Mouse (Mus musculus) liver, embryonic 15.5 days (tissue): Measurements from ENCODE around the gene Fnbp1. TPM values are rescaled to one million over a fixed set of nuclear protein-coding genes. Genes with fewer than 3 reads are reported as not detected.

ENCODE experiments used
- ATAC-seq: fragments of 200-750 bp; cut with Nextera tagmentation; 2 replicates; pipeline ENCODE4 v1.8.0; 2017; ENCODE audit warnings: moderate number of reproducible peaks, mild to moderate bottlenecking, moderate library complexity; ENCODE audit not compliant: insufficient read depth
- H3K27ac ChIP-seq: fragments of 300-500 bp; sonication (generic); replicated peaks from 2 replicates; pipeline ENCODE4 v1.5.1; 2015; ENCODE audit warnings: mild to moderate bottlenecking, inconsistent platforms
- H3K27me3 ChIP-seq: fragments of 300-500 bp; sonication (generic); 2 replicates; pipeline ENCODE4 v1.6.1; 2015; ENCODE audit warnings: mild to moderate bottlenecking, inconsistent platforms
- H3K36me3 ChIP-seq: fragments of 300-500 bp; sonication (generic); replicated peaks from 2 replicates; pipeline ENCODE4 v1.6.1; 2015; ENCODE audit warnings: moderate library complexity, mild to moderate bottlenecking, inconsistent platforms
- H3K4me1 ChIP-seq: fragments of 300-500 bp; sonication (generic); replicated peaks from 2 replicates; pipeline ENCODE4 v1.6.1; 2015; ENCODE audit warnings: inconsistent platforms
- H3K4me2 ChIP-seq: fragments of 300-500 bp; sonication (generic); 2 replicates; pipeline ENCODE4 v1.6.1; 2015; ENCODE audit warnings: moderate library complexity, mild to moderate bottlenecking, inconsistent platforms
- H3K4me3 ChIP-seq: fragments of 300-500 bp; sonication (generic); replicated peaks from 2 replicates; pipeline ENCODE4 v1.5.1; 2015; ENCODE audit warnings: mild to moderate bottlenecking, inconsistent platforms
- H3K9ac ChIP-seq: fragments of 300-500 bp; sonication (generic); 2 replicates; pipeline ENCODE4 v1.6.1; 2015; ENCODE audit warnings: moderate library complexity, mild to moderate bottlenecking, inconsistent platforms
- H3K9me3 ChIP-seq: fragments of 300-500 bp; sonication (generic); replicated peaks from 2 replicates; pipeline ENCODE4 v1.6.1; 2016; ENCODE audit warnings: inconsistent platforms
- WGBS: fragments of 180-500 bp; shearing (Covaris S2); methylation state at CpG from one replicate; pipeline ENCODE4 v1.1.7; 2015; ENCODE audit warnings: mixed read lengths; ENCODE audit not compliant: insufficient replicate concordance; 5-methylcytosine and 5-hydroxymethylcytosine counted together
- polyA plus RNA-seq: library from polyadenylated mRNA; unstranded; fragments of >200 nt; fragmentation: Nextera tagmentation; extraction: Ambion mirVana; gene quantifications from 2 replicates; pipeline ENCODE4 v1.2.1, GENCODE M21; 2015

Fnbp1 gene
- polyA plus RNA-seq, 1 experiment from 2014 or later, result 5.1 TPM

DNA sequence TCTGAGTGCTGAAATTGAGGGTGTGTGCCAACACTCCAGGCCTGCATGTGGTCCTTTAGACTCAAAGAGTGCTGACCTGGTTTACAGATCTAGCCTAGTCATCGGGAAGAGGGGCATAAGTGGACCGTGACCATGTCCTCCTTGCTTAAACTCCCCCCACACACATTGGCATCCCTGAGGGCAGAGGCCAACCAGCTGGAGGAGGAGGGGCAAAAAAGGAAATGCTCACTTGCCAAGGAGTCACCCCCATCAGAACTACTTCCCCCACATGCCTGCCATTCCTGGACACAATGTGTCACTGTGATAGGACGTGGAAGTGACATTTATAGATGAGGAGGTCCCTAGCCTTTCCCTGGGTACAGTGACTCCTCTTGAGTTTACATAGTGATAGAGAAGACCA, 116.3 kb downstream of the Fnbp1 start:
- Histone ChIP-seq H3K27ac (no peak overlapping the region), H3K4me1 (peaks cover 5% of the 10 kb centered on the region; the same call in 1 of the 2 replicates), H3K4me3 (no peak overlapping the region), H3K36me3 (no peaks in the 10 kb centered on the region), H3K9ac (no peak overlapping the region), H3K4me2 (no peak overlapping the region), H3K9me3 (no peaks in the 10 kb centered on the region), H3K27me3 (no peaks in the 10 kb centered on the region)
- no peak for ATAC-seq
- whole genome bisulfite sequencing, result 56% methylated on average over 3 of the region's 3 CpGs

DNA sequence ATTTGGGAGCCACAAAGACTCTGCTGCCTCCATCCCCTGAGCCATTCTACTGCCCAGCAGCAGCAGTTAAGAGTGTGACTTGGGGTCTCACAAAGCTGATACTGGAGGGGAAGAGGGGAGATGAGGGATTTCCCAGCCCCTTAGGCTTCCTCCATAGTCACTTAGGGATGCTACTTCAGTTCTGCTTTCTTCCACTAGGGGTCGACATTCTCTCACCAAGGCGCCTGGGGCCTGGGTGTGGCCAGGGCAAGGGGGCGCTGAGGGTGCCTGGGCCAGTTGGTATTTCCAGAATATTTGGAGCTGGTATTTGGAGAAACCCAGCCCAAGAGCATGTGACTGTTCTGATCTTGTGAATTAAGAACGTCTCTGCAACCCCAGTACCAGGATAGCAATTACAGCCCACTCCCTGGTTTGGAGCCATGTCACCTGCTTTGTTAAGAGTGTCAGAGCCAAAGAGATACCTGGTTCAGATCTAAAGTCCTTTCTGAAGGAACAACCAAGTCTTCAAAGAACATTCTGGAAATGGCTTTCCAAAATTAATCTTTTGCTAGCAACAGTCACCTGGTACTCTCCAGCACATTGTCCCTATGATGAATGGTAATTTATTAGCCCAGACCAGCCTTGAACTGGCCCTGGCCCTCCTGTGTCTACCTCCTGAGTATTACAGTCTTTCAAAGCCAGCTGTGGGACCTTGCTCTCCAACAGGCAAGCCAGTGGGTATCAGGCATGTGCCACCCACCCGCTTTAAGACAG, 117.0 kb downstream of the Fnbp1 start:
- Histone ChIP-seq H3K9ac (no peak overlapping the region), H3K36me3 (0 out of 2 replicates have a peak, but pooled peaks cover 1% of the 10 kb centered on the region), H3K27me3 (no peaks in the 10 kb centered on the region), H3K4me2 (no peak overlapping the region), H3K4me3 (no peak overlapping the region), H3K9me3 (no peaks in the 10 kb centered on the region), H3K27ac (no peak overlapping the region), H3K4me1 (no peaks in the 10 kb centered on the region)
- no peak for ATAC-seq
- WGBS, result 24% methylated on average over 5 of the region's 5 CpGs

- H3K4me1 ChIP-seq, result no peaks in the 10 kb centered on the region
- 0 out of 2 replicates have a peak, but pooled peaks cover 3% of the 10 kb centered on the region for H3K36me3 ChIP-seq
- H3K27me3 ChIP-seq, result no peaks in the 10 kb centered on the region
- no peak overlapping the region for H3K4me3 ChIP-seq
- H3K27ac ChIP-seq, result no peak overlapping the region
- no peak for ATAC-seq
- H3K9me3 ChIP-seq, result no peaks in the 10 kb centered on the region
- no peak overlapping the region for H3K4me2 ChIP-seq
- WGBS, result 56% methylated on average over 5 of the region's 5 CpGs
- H3K9ac ChIP-seq, result no peak overlapping the region
Observed at GRCm38 (mm10) chr2:31023940-31024339, 117.9 kb downstream of the Fnbp1 start.

DNA sequence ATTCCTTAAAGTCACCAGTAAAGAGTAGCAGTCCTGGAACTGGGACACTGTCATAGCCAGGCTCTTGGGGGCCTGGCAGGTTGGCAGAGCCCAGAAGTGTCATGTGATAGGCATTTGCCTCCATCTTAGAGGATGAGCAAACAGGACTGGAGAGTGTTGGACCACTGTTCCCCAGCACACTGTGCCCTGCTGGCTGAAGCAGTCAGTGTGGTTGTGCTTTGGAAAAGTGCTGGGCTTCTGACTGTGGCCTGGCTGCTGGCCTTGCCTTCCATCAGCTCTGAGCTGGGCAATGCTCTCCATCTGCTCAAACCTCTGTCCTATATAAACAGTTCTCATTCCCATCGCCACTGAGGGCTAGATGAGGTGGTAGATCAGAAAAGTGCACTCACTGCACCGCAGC, 121.6 kb downstream of the Fnbp1 start:
- no peak for ATAC-seq
- H3K36me3 ChIP-seq, result peaks cover 15% of the 10 kb centered on the region; the same call in 1 of the 2 replicates
- no peaks in the 10 kb centered on the region for H3K4me1 ChIP-seq
- no peaks in the 10 kb centered on the region for H3K9me3 ChIP-seq
- H3K9ac ChIP-seq, result no peak overlapping the region
- no peak overlapping the region for H3K4me2 ChIP-seq
- 80% methylated on average over 2 of the region's 2 CpGs for WGBS
- no peaks in the 10 kb centered on the region for H3K27me3 ChIP-seq
- no peak overlapping the region for H3K4me3 ChIP-seq
- no peak overlapping the region for H3K27ac ChIP-seq

GRCm38 (mm10) chr2:31019011-31019410, 122.8 kb downstream of the Fnbp1 start:
- Histone ChIP-seq H3K4me3 (no peak overlapping the region), H3K9me3 (no peaks in the 10 kb centered on the region), H3K4me1 (no peaks in the 10 kb centered on the region), H3K4me2 (no peak overlapping the region), H3K36me3 (peaks cover 15% of the 10 kb centered on the region; the same call in 1 of the 2 replicates), H3K27ac (no peak overlapping the region), H3K27me3 (no peaks in the 10 kb centered on the region), H3K9ac (no peak overlapping the region)
- no peak for ATAC-seq
- WGBS, result 74% methylated on average over 8 of the region's 8 CpGs

GRCm38 (mm10) chr2:31018519-31018918, 123.3 kb downstream of the Fnbp1 start:
- H3K4me2 ChIP-seq, result no peak overlapping the region
- no peak overlapping the region for H3K4me3 ChIP-seq
- no peaks in the 10 kb centered on the region for H3K4me1 ChIP-seq
- WGBS, result 73% methylated on average over 8 of the region's 8 CpGs
- no peak for ATAC-seq
- no peak overlapping the region for H3K9ac ChIP-seq
- no peaks in the 10 kb centered on the region for H3K9me3 ChIP-seq
- H3K36me3 ChIP-seq, result peaks cover 15% of the 10 kb centered on the region; the same call in 1 of the 2 replicates
- H3K27me3 ChIP-seq, result no peaks in the 10 kb centered on the region
- H3K27ac ChIP-seq, result no peak overlapping the region

GRCm38 (mm10) chr2:31017625-31018317, 124.0 kb downstream of the Fnbp1 start:
- no peak overlapping the region for H3K4me3 ChIP-seq

GRCm38 (mm10) chr2:31013371-31014120, 128.3 kb downstream of the Fnbp1 start:
- 68% methylated on average over 14 of the region's 14 CpGs for WGBS
- no peak overlapping the region for H3K4me3 ChIP-seq
- H3K9me3 ChIP-seq, result no peaks in the 10 kb centered on the region
- H3K27me3 ChIP-seq, result no peaks in the 10 kb centered on the region
- no peak overlapping the region for H3K9ac ChIP-seq
- H3K4me1 ChIP-seq, result no peaks in the 10 kb centered on the region; the same call in 1 of the 2 replicates
- ATAC-seq, result no peak
- H3K36me3 ChIP-seq, result peaks cover 12% of the 10 kb centered on the region; the same call in 1 of the 2 replicates
- no peak overlapping the region for H3K27ac ChIP-seq
- H3K4me2 ChIP-seq, result no peak overlapping the region

More at GRCm38 (mm10) chr2:31017625-31018317, 124.0 kb downstream of the Fnbp1 start:
- no peaks in the 10 kb centered on the region for H3K4me1 ChIP-seq
- no peak overlapping the region for H3K4me2 ChIP-seq
- no peak overlapping the region for H3K27ac ChIP-seq
- ATAC-seq, result no peak
- no peaks in the 10 kb centered on the region for H3K27me3 ChIP-seq
- H3K9ac ChIP-seq, result no peak overlapping the region
- H3K36me3 ChIP-seq, result peaks cover 15% of the 10 kb centered on the region; the same call in 1 of the 2 replicates
- 85% methylated on average over 18 of the region's 18 CpGs for WGBS
- H3K9me3 ChIP-seq, result no peaks in the 10 kb centered on the region

GRCm38 (mm10) chr2:31007208-31007607, 134.6 kb downstream of the Fnbp1 start:
- Histone ChIP-seq H3K4me2 (peak overlapping the region; percentile 59; the same call in 1 of the 2 replicates), H3K9me3 (no peaks in the 10 kb centered on the region), H3K4me1 (peaks cover 36% of the 10 kb centered on the region), H3K36me3 (no peaks in the 10 kb centered on the region; the same call in 1 of the 2 replicates), H3K9ac (0 out of 2 replicates have a peak overlapping the region, but pooled peaks have one; percentile 22), H3K4me3 (no peak overlapping the region), H3K27me3 (no peaks in the 10 kb centered on the region), H3K27ac (peak overlapping the region; percentile 79)
- WGBS, result 58% methylated on average over 5 of the region's 5 CpGs
- no peak for ATAC-seq

GRCm38 (mm10) chr2:31006434-31006833, 135.4 kb downstream of the Fnbp1 start:
- Histone ChIP-seq H3K27ac (peak overlapping the region; percentile 79), H3K9me3 (no peaks in the 10 kb centered on the region), H3K27me3 (no peaks in the 10 kb centered on the region), H3K4me2 (peak overlapping the region; percentile 59), H3K9ac (peak overlapping the region; percentile 22; the same call in 1 of the 2 replicates), H3K4me1 (peaks cover 36% of the 10 kb centered on the region), H3K36me3 (no peaks in the 10 kb centered on the region; the same call in 1 of the 2 replicates), H3K4me3 (peak overlapping the region; percentile 19)
- ATAC-seq, result peak; percentile 88
- WGBS, result 16% methylated on average over 5 of the region's 5 CpGs
